Mouse (Mus musculus): ENCODE results near the gene Usp53.
"Not testable (repeated sequence)": the region's sequence is repeated elsewhere in the genome, so short reads cannot be mapped to it uniquely, and the experiment has no call there.

Gene Usp53

DNA sequence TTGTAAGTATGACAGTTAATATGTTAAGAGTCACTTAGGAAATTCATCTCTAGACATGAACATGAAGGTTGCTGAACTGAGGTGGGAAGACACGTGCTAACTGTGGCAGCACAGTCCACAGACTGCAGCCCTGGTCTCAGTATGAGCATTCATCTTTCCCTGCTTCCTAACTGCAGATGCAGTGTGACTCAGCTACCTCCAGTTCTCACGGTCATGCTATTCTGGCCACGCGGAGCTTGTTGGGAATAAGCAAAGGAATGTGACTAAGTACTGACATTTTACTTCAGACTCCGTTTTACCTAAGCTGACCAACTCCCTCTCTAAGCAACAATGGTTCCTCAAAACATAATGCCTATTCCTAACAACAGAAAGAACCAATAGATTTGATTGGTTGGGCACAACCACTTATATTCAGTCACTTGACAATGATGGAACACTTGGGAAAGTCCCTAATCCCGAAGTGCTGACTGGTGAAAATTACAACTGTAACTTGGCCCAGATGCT is 40.9 kb downstream of the Usp53 start:
- no peak for DNase-seq

DNA sequence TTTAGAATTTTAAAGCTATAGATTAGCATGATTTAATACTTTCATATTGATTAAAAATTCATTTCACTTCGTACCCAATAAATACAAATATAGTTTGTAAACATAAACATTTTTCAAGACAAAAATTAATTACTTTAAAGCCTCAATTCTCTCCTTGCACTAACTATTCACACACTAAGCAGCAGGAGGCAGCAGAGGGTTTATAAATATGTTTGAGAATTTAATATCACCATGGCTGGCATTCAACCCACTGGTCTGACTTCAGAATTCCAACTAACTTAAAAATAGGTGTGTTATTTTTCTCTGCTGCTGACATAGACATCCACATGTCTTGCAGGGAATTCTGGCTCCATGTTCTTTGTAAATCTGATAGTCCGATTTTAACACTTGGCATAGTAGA is 45.1 kb downstream of the Usp53 start:
- DNase-seq, result no peak

DNA sequence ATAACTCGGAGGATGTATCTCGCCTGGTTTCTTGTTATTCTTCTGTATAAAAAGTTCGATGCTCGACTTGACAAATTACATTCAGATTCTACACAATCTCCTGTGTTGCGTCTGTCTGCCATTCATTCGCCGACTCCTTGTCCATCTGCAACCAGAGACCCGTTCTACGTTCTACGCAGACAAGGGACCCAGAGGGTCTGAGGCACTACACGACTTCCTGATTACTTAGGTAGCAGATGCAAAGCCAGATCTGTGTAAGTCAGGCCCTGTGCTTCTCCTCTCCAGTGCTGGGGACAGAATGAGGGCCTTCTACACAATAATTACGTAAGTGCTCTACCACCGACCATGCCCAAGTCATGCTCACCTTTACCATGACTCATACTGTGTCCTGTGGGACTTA is 47.1 kb downstream of the Usp53 start:
- not testable (repeated sequence) for DNase-seq

DNA sequence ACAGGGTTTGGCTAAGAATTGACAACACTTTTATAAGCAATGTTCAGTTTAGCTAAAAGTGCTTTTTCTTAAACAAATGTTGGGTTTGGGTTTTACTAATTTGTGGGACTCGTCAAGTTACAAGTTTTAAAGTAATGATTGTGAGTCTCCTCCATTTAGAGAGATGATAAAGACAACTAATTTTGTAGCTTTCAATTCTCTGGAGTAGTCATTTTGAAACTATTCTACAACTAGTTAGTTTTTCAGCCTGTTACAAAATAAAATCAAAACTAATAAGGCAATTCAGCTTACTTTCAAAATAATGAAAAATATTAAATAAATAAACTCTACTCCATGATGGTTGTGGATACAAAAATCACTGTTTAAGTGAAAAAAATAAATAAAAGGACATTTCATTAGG is 51.8 kb downstream of the Usp53 start:
- DNase-seq, result no peak

DNA sequence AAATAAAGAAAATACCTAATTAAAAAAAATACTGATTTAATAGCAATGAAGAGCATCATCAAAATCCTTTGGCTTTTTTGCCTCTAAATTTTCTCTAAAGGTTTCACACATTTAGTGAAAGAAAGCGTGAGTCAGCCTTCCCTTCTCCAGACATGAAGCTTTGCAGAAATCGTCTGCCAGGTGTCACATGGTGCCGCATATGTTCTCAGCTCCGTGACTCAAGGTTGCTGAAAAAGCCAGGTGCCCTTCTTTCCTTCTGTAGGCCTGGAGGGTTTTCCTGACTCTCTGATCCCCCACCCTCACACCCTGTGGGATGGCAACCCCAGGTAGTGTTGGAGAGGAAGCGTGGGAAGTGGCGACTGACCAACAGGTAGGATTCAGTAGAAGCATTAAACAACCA is 54.6 kb downstream of the Usp53 start:
- DNase-seq, result no peak

DNA sequence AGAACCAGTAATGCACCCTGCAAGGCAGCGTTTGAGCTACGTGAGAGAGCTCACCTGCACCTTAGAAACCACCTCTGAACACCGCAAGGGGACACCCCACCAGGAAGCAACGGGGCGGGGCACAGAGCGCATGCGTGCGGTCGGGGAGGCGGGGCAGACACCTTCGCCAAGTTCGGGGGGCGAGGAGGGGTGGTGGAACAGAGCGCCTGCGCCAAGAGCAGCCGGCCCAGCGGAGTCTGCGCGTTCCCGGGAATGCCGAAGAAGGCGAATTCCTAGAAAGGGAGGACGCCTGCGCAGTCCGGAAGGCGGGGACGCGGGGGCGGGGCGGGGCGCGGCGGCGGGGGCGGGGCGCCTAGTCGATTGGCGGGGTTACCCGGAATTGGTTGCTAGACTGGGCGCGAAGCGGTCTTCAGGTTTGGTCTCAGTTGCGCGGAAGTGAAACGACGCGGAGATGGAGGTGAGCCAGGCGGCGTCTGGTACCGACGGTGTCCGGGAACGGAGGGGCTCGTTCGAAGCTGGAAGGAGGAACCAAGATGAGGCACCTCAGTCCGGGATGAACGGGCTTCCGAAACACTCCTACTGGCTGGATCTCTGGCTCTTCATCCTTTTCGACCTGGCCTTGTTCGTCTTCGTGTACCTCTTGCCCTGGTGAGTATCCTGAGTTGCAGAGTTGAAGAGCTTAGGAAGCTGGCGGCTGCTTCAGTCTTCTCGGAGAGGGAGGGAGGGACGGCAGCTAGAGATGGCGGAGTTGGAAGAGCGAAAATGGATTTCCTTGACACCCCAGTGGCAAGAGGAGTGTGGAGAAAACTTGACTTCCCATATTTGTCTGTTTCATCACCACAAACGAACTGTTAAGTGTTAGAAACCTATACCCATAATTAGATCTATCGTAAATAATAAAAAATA is 60.0 kb downstream of the Usp53 start, which contains the start of gene 1810037I17Rik:
Gene 1810037I17Rik, plus strand, starts transcription at position 195 of the 906 bp plus-strand sequence.
- DNase-seq, result peak; percentile 95

DNA sequence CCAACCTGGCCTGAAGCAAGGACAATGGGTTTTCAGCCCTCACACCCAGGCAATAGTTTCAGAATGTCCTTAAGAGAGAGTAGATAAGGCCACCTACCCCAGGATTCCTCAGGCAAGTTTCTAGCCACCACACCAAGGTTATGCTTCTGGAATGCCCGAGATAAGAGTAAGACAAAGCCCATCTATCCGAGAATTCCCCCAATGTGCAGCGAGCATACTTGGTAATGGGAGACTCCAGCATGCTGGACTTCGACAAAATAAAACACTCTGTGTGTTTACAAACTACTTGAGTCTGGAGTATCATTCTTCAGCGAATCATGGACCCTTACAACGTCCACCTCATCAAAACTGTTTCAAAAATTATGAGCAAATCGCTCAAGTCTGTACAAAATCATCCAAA is 61.2 kb downstream of the Usp53 start:
- no peak for DNase-seq

DNA sequence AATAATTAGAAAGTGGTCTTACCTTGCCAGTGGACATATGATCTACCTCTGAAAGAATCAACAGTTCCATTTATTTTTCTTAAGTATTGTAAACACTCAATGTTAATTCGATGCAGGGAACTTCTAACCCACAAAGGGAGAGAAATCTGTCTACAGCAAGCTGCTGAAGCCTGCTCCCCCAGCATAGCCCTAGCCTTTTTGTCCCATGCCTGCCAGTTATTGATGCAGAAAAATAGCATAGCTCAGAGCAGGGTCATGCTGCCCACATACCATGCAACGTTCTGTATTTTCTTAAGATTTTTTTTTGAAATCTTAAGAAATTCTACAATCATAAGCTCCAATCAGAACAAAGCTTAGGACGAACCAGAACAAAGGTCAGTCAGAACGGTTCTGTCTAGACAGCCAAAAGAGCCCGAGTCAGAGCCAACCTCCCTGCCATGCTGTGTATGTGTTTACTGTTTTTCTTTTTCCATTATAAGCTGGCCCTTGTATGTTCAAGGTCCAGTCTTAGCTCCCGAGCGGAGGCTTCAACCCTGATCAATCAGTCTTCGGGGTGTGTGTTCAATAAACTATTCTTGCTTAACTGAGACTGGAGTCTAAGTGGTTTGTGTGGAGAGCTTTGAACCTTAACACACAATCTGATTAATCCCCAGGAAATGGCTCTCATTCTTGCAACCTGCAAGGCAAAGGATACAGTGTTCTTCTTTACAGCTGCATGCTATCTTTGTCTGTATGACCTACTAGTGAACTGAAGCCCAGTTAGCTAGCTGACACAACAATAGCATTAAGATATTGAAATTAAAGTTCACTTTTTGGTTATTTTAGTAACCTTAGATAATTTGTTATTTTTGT is 62.4 kb downstream of the Usp53 start:
- no peak for DNase-seq

DNA sequence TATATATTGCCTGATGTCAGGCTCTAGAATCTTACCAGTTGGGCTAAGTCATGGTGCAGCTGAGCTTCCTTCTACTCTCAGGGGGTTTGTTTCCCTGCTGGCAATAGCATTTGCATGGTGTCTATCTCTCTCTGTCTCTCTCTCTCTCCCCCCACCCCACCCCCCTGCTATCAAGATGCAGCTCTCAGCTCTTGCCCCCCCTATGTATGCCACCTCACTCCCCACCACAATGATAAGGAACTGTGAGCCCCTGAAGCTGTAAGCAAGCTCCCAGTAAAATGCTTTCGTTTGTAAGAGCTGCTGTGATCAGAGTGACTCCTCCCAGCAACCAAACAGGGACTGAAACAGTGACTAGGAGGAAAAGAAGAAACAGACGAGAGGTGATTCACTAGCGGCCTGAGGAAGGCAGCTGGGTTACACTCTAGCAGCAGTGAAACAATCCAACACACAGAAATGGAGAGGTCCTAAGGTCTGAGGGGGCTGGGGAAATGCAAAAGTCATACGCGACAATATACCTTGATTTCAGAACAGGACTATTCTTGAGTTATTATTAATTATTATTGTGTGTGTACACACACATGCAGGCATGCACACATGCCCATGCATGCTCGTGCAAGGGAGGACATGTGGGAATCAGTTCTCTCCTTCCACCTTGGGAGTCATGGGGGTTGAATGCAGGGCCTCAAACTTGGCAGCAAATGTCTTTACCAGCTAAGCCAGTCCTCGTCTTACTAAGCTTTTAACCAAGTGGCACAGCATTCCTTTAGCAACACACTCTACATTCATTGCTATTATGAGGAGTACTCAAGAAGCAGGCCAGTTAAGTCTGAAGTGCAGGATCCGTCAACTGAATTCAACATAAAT is 63.5 kb downstream of the Usp53 start:
- no peak for DNase-seq

DNA sequence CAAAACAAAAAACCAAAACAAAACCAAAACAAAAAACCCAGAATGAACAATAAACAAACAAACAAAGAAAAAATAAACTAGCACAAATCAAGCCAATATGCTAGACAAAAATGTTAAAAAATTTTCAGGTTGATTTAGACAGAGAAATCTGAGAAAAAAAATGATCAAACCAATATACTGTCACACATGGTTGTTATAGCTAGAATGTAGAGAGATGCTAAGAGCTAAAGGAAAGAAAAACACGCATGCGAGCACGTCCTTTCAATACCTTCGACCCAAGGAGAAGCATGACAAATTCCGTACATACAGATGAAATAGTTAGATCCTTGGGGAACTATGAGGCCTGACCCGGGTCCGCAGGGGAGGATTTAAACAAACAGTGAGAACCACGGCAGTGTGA is 65.0 kb downstream of the Usp53 start, which contains the start of gene Gm10959:
Gene Gm10959, minus strand, starts transcription at position 101 of the 400 bp plus-strand sequence.
- DNase-seq, result no peak

DNA sequence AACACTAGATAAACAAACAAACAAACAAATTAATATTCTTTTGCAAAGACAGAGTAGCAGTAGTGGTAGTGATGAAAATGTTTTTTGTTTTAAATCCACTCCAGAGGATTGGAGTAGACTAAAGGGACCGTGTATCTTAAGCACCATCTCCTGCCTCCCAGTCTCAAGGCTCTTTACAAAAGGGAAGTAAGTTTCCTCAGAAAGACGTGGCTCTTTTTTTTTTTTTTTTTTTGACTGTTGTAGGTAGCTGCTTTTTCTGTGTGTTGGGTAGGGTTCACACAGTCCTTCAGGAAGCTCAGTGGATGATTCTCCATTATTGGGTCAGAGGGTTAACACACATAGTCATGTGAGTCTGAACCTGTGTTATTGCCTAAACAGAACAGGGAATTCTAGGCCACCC is 65.6 kb downstream of the Usp53 start:
- DNase-seq, result no peak

DNA sequence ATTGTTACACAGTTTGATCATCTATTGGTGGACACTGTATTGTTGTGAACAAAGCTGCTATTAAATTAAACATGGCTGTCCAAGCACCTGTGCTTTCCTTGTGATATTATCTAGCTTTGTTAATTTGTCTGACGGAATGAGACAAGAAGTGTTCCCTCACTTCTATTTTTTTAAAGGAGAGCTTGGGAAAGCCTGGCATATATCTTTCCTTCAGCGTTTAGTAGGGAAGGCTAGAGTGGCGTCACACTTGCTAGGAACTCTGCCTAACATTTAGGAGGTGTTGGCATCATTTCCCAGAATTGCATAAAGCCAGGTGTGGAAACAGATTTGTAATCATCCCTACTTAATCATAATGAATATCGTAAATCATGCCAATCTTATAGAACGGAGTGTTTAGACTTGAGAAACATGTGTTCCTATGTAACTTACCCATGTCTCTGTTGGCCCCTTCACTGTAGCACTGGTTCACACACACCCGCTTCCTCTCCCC is 68.1 kb downstream of the Usp53 start:
- no peak for DNase-seq

DNA sequence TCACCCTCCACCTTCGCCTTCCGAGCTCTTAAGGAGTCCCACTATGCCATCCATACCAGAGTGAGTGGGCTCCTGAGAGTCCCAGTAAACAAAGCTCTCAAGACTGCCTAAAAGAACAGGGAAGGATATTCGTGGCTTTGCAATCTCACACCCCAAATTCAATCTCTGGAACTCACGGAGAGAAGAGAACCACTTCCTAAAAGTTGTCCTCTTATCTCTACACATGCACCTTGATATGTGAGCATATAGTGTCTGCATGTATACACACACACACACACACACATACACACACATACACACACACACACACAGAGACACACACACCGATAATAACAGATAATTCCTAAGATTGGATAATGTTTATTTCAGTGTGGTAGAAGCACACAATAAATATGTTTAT is 68.8 kb downstream of the Usp53 start:
- no peak for DNase-seq

DNA sequence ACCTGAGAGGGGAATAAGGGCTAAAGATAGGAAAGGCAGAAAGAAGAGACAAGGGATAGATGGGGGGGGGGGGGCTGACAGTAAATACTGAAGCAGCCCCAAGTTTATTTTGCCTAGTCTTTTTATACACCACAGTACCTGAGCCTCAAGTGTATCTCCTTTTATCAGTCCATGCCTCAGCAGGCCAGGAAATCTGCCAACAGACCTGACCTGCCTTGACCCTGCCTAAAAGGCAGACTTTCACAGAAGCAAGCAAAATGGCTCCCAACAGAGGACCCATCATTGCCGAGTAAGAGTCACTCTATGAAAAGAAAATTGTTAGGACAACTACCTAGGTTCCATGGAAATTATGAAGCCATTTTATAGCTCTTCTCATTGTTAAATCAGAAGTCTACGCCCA is 76.5 kb downstream of the Usp53 start:
- no peak for DNase-seq

DNA sequence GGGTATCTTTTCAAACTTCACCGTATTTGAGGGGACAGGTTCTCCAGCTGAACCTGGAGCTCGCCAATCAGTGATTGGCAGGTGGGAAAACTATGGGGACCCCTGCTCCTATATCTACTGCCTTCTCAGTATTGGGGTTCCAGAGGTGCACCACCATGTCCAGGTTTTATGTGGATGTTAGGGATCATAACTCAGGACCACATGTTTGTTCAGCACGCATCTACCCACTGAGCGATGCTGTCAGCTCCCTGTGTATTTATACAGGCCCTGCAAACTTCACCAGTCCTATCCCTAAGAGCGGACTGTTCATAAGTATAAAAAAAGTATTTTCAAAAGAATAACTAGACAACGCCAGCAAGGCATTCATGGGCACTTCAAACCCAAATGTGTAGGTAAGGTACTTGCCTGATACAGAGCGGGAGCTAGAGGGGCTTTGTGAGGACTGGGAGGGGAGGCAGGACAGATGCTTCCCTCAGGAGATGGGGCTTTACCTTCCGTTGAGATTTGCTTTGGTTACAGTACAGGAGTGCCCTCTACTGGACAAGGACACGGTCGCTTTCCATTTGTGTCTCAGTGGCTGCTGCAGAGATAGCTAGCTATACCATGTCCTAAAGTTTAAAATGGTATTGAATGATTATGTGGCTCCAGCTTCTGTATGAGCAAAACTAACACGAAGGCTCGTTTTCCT is 80.4 kb downstream of the Usp53 start:
- DNase-seq, result peak; percentile 11

DNA sequence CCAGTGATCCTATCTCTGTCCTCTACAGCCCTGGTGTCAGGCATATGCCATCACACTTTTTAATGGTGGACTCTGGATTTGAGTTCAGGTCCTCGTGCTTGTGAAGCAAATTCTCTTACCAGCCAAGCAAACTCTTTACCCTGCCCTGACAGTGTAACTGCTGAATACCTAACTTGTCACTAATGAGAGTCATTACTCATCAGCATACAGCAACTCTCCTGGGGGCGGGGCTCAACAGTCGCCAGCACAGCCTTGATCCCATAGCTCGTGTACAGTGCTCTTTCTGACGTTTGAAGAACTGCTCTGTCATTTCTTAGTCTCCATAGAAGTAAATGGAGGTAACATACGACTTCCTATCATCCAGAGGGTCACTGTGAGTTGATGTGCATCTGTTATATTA is 86.1 kb downstream of the Usp53 start:
- no peak for DNase-seq

DNA sequence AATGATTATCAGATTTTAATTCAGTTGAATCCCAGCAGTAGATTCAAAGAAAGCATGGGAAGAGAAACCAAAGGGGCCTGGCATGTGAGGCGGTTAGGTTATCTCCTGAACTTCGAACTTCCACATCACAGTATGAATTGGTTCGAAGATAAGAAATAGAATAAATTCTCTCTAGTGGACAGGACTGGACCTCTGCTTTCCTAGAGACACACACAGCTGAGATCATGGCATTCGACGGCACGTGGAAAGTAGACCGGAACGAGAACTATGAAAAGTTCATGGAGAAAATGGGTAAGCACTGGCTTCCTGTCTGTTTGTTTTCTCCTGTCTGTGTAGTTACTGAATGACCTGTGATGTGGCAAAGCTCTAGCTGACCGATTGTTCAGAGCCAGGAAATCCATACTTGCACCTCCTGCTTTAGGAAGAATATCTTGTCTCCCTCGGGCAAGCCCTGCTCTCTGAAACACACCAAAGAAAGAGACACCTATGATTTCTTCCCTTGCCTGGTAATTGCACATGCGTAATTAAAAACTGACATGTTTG is 89.0 kb downstream of the Usp53 start:
- no peak for DNase-seq

DNA sequence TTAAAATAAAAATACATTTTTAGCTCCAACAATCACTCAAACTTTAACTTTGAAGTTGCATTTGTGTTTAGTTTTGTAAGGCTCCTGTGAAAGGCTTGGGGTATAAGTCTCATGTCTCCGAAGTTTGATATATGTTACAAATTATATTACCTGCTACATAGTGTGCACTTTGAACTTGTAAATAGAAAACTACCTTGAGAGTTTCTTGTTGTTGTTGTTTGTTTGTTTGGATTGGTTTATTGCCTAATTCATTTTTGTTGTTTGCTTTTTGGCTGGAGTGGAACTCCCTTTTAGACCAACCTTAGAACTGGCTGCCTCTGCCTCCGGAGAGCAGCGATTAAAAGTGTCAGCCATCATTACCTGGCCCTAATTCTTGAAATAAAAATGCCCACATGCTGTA is 89.5 kb downstream of the Usp53 start, which contains the start of gene Fabp2:
Gene Fabp2, plus strand, starts transcription at position 301 of the 400 bp plus-strand sequence.
- DNase-seq, result no peak

DNA sequence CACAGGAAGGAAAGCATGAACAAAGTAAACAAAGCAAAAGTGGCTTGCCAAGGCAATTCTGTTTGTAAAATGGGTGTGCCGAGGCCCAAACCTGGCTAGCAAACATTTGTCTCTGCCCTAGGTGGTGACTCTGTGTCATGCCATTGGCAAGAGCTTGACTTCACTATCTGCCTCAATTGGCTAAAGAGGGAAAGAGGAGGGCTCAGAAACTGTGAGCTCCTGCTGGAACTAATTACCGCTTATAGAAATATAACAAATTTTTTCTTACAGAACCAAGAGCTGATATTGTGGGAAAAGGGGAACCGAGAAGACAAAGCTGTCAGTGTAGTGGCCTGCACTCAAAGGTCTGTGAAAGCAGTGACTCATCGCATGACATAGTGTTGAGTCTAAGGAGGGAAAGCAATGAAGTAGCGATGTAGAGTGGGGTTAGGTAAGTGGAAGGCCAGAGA is 95.9 kb downstream of the Usp53 start:
- no peak for DNase-seq

DNA sequence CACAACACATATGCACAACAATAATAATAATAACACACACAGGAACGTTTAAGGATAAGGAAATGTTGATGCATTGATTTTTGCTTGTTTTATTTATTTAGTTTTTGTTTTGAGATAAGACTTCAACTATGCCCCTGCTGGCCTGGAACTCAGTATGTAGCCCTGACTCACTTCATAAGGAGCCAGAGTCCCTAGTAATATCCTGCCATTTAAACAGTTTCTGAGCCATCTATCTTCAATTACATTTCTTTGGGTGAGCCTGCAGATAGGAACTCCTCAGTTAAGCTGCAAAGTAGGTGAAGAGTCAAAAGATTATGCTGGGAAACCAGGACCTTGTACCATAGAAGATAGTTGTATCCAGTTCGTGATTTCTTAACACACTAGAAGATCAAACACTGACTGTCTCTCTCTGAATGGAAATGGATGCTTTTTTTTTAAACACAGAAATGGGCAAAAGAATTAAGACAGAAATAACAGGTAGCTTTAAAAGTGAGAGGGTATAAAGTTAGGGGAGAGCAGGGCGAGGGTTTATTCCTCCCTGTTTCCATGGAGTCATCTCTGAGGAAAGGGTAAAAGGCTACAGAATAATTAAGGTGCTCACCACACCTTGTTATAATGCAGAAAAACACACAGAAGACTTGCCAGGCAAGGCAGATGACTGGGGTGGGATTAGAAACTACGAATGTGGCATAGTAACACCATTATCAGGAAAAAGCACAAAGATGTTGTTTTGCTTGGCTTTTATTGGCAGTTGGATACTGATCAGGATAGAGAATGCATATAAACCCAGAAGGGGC is 96.6 kb downstream of the Usp53 start:
- no peak for DNase-seq

All from cerebellum, adult 8-10 months (tissue).